Mouse (Mus musculus): ENCODE data around the gene Dock9. TPM values are rescaled to one million over a fixed set of nuclear protein-coding genes. Genes with fewer than 3 reads are reported as not detected.

Gene Dock9
- polyA plus RNA-seq, 1 experiment, result 2.7 TPM

- Histone ChIP-seq H3K4me3 (ENCODE audit: insufficient read depth, poor library complexity, severe bottlenecking) (no peak overlapping the region), H3K27me3 (ENCODE audit: control insufficient read depth, insufficient read depth, insufficient read length) (no peaks in the 10 kb centered on the region), H3K79me2 (ENCODE audit: control insufficient read depth, insufficient read depth) (no peaks in the 10 kb centered on the region), H3ac (ENCODE audit: control insufficient read depth, insufficient read length, low read depth) (no peak overlapping the region), H3K79me3 (ENCODE audit: low read depth) (no peaks in the 10 kb centered on the region), H3K36me3 (ENCODE audit: control insufficient read depth, insufficient read depth) (no peaks in the 10 kb centered on the region)
- no peak for TF ChIP-seq CEBPB (IDR thresholded peaks at IDR 0.05; ENCODE audit: low read depth)
- no peak for TF ChIP-seq CTCF (IDR thresholded peaks at IDR 0.05; ENCODE audit: control insufficient read depth, insufficient read depth, insufficient read length)
- no peak for TF ChIP-seq USF1 (IDR thresholded peaks at IDR 0.05; ENCODE audit: low read depth)
- TF ChIP-seq FOSL1 (IDR thresholded peaks at IDR 0.05; ENCODE audit: insufficient read depth, low read length, poor library complexity, severe bottlenecking), result no peak
- no peak for TF ChIP-seq MYOD1 (IDR thresholded peaks at IDR 0.05; ENCODE audit: control insufficient read depth, insufficient read length, low read depth)
- no peak for TF ChIP-seq MYOG (IDR thresholded peaks at IDR 0.05; ENCODE audit: control insufficient read depth, extremely low read depth, insufficient read length)
- no peak for TF ChIP-seq MAX (IDR thresholded peaks at IDR 0.05)
Measured at GRCm38 (mm10) chr14:121549834-121550233, 247.8 kb downstream of the Dock9 start.

- no peaks in the 10 kb centered on the region for H3K27me3 ChIP-seq (ENCODE audit: control insufficient read depth, insufficient read depth, insufficient read length)
Measured at GRCm38 (mm10) chr14:121547745-121548144, 249.9 kb downstream of the Dock9 start.

GRCm38 (mm10) chr14:121546621-121547020 lies 251.0 kb downstream of the Dock9 start:
- TF ChIP-seq MYOG (IDR thresholded peaks at IDR 0.05; ENCODE audit: control insufficient read depth, extremely low read depth, insufficient read length) (no peak), MAX (IDR thresholded peaks at IDR 0.05) (no peak), CTCF (IDR thresholded peaks at IDR 0.05; ENCODE audit: control insufficient read depth, insufficient read depth, insufficient read length) (no peak), USF1 (IDR thresholded peaks at IDR 0.05; ENCODE audit: low read depth) (no peak), FOSL1 (IDR thresholded peaks at IDR 0.05; ENCODE audit: insufficient read depth, low read length, poor library complexity, severe bottlenecking) (no peak), CEBPB (IDR thresholded peaks at IDR 0.05; ENCODE audit: low read depth) (no peak), MYOD1 (IDR thresholded peaks at IDR 0.05; ENCODE audit: control insufficient read depth, insufficient read length, low read depth) (no peak)
- H3K27me3 ChIP-seq (ENCODE audit: control insufficient read depth, insufficient read depth, insufficient read length), result no peaks in the 10 kb centered on the region
- no peaks in the 10 kb centered on the region for H3K36me3 ChIP-seq (ENCODE audit: control insufficient read depth, insufficient read depth)
- no peaks in the 10 kb centered on the region for H3K79me3 ChIP-seq (ENCODE audit: low read depth)
- no peak overlapping the region for H3ac ChIP-seq (ENCODE audit: control insufficient read depth, insufficient read length, low read depth)
- H3K4me3 ChIP-seq (ENCODE audit: insufficient read depth, poor library complexity, severe bottlenecking), result no peak overlapping the region
- no peaks in the 10 kb centered on the region for H3K79me2 ChIP-seq (ENCODE audit: control insufficient read depth, insufficient read depth)

More at GRCm38 (mm10) chr14:121547745-121548144, 249.9 kb downstream of the Dock9 start:
- Histone ChIP-seq H3K4me3 (ENCODE audit: insufficient read depth, poor library complexity, severe bottlenecking) (no peak overlapping the region), H3ac (ENCODE audit: control insufficient read depth, insufficient read length, low read depth) (no peak overlapping the region), H3K79me3 (ENCODE audit: low read depth) (no peaks in the 10 kb centered on the region), H3K36me3 (ENCODE audit: control insufficient read depth, insufficient read depth) (no peaks in the 10 kb centered on the region), H3K79me2 (ENCODE audit: control insufficient read depth, insufficient read depth) (no peaks in the 10 kb centered on the region)
- TF ChIP-seq CEBPB (IDR thresholded peaks at IDR 0.05; ENCODE audit: low read depth) (no peak), FOSL1 (IDR thresholded peaks at IDR 0.05; ENCODE audit: insufficient read depth, low read length, poor library complexity, severe bottlenecking) (no peak), MAX (IDR thresholded peaks at IDR 0.05) (no peak), MYOG (IDR thresholded peaks at IDR 0.05; ENCODE audit: control insufficient read depth, extremely low read depth, insufficient read length) (no peak), CTCF (IDR thresholded peaks at IDR 0.05; ENCODE audit: control insufficient read depth, insufficient read depth, insufficient read length) (no peak), MYOD1 (IDR thresholded peaks at IDR 0.05; ENCODE audit: control insufficient read depth, insufficient read length, low read depth) (no peak), USF1 (IDR thresholded peaks at IDR 0.05; ENCODE audit: low read depth) (no peak)

DNA sequence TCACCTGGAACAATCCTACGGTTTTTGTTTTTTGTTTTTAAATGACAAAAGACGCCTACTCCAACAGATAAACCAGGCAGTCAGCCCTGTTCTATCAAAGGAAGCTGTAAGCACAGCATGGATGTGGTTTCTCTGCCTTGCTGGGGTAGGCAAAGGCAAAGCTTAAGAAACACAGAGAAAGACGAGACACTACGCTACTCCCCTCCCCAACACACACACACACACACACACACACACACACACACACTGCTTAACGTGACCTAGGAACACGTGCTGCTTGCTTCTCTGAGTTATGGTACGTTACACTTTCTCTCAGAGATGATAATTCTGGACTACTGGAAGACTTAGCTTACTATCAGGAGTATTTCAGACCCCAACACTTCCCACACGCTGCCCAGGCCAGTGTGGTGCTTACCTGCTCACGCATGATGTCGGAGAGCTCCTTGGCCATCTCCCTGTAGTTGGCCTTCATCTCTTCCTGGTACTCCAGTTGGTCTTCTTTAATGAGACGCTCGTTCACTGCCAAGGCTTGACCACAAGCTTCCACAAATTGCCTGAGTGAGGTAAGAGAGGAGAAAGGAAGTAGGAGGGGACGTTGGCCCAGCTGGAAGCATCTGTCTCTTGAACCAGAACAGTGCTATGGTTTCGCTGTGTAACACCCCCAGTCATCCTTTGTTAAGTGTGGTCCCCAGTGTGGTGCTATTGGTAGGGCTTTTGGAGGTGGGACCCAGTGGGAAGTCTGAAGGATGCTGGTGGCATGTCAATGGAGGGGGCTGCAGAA lies 251.9 kb downstream of the Dock9 start:
- H3K79me2 ChIP-seq (ENCODE audit: control insufficient read depth, insufficient read depth), result no peaks in the 10 kb centered on the region
- no peaks in the 10 kb centered on the region for H3K79me3 ChIP-seq (ENCODE audit: low read depth)
- H3K36me3 ChIP-seq (ENCODE audit: control insufficient read depth, insufficient read depth), result no peaks in the 10 kb centered on the region
- no peak overlapping the region for H3ac ChIP-seq (ENCODE audit: control insufficient read depth, insufficient read length, low read depth)
- H3K27me3 ChIP-seq (ENCODE audit: control insufficient read depth, insufficient read depth, insufficient read length), result no peaks in the 10 kb centered on the region
- TF ChIP-seq MYOG (IDR thresholded peaks at IDR 0.05; ENCODE audit: control insufficient read depth, extremely low read depth, insufficient read length) (no peak), MAX (IDR thresholded peaks at IDR 0.05) (no peak), FOSL1 (IDR thresholded peaks at IDR 0.05; ENCODE audit: insufficient read depth, low read length, poor library complexity, severe bottlenecking) (no peak), CEBPB (IDR thresholded peaks at IDR 0.05; ENCODE audit: low read depth) (no peak), MYOD1 (IDR thresholded peaks at IDR 0.05; ENCODE audit: control insufficient read depth, insufficient read length, low read depth) (no peak), USF1 (IDR thresholded peaks at IDR 0.05; ENCODE audit: low read depth) (no peak), CTCF (IDR thresholded peaks at IDR 0.05; ENCODE audit: control insufficient read depth, insufficient read depth, insufficient read length) (no peak)
- H3K4me3 ChIP-seq (ENCODE audit: insufficient read depth, poor library complexity, severe bottlenecking), result no peak overlapping the region

- no peak overlapping the region for H3K4me3 ChIP-seq (ENCODE audit: insufficient read depth, poor library complexity, severe bottlenecking)
- TF ChIP-seq USF1 (IDR thresholded peaks at IDR 0.05; ENCODE audit: low read depth) (no peak), MYOG (IDR thresholded peaks at IDR 0.05; ENCODE audit: control insufficient read depth, extremely low read depth, insufficient read length) (no peak), FOSL1 (IDR thresholded peaks at IDR 0.05; ENCODE audit: insufficient read depth, low read length, poor library complexity, severe bottlenecking) (no peak), MAX (IDR thresholded peaks at IDR 0.05) (no peak), MYOD1 (IDR thresholded peaks at IDR 0.05; ENCODE audit: control insufficient read depth, insufficient read length, low read depth) (no peak), CTCF (IDR thresholded peaks at IDR 0.05; ENCODE audit: control insufficient read depth, insufficient read depth, insufficient read length) (no peak), CEBPB (IDR thresholded peaks at IDR 0.05; ENCODE audit: low read depth) (no peak)
- H3K79me3 ChIP-seq (ENCODE audit: low read depth), result no peaks in the 10 kb centered on the region
- no peaks in the 10 kb centered on the region for H3K79me2 ChIP-seq (ENCODE audit: control insufficient read depth, insufficient read depth)
- H3K36me3 ChIP-seq (ENCODE audit: control insufficient read depth, insufficient read depth), result no peaks in the 10 kb centered on the region
- no peak overlapping the region for H3ac ChIP-seq (ENCODE audit: control insufficient read depth, insufficient read length, low read depth)
- no peaks in the 10 kb centered on the region for H3K27me3 ChIP-seq (ENCODE audit: control insufficient read depth, insufficient read depth, insufficient read length)
Measured at GRCm38 (mm10) chr14:121541262-121541661, 256.4 kb downstream of the Dock9 start.

Data from C2C12 (cell line).